Mouse (Mus musculus) cerebellum, adult 9-11 months (tissue): ENCODE measurements around the gene Hspbap1.

Experiments used
- DNase-seq: peaks from one replicate; pipeline ENCODE4 v3.0.0; 2022

The Hspbap1 gene

GRCm38 (mm10) chr16:35806973-35807662, 36.9 kb downstream of the Hspbap1 start:
- no peak for DNase-seq

- no peak for DNase-seq
Observed at GRCm38 (mm10) chr16:35807663-35807992, 37.5 kb downstream of the Hspbap1 start.

GRCm38 (mm10) chr16:35808838-35809237, 38.7 kb downstream of the Hspbap1 start:
- no peak for DNase-seq

GRCm38 (mm10) chr16:35813119-35813518, 42.9 kb downstream of the Hspbap1 start:
- DNase-seq = no peak

- peak; percentile 86 for DNase-seq
Observed at GRCm38 (mm10) chr16:35817255-35818089, 47.3 kb downstream of the Hspbap1 start.

DNA sequence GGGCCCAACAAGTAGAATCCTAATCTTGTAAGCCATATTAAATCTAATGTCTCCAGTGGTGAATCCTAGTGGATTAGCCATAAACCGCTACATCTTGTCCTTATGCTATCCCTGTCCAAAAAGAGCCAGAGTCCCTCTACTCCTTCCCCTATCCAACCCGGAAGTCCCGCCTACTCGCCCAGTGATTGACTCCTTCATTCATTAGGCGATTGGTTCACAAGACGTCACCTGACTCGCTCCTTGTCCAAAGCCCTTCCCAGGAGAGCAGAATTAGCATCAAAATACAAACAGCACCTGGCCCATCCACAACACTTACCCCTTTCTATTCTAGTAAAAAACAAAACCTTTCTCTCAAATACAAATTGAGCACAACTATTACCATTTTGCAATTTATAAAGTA, 59.8 kb downstream of the Hspbap1 start:
- no peak for DNase-seq

DNA sequence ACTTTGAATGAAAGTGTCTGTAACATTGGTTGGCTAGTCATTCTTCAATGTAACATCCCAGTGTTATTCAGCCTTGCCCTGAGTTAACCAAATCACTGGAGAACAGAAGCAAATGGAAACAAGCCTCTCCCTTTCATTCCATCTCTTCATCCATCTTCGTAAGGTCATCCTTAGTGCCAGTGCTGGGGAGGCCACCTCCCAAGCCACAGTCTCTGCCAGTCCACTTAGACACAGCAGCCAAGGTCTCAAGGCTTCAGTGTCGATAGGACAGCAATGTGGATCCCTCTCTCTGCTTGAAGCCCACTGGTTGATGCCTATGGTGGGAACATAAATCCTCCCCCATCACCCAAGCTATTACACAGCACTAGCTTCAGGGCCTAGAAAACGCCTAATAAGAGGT, 62.8 kb downstream of the Hspbap1 start:
- DNase-seq = no peak

DNA sequence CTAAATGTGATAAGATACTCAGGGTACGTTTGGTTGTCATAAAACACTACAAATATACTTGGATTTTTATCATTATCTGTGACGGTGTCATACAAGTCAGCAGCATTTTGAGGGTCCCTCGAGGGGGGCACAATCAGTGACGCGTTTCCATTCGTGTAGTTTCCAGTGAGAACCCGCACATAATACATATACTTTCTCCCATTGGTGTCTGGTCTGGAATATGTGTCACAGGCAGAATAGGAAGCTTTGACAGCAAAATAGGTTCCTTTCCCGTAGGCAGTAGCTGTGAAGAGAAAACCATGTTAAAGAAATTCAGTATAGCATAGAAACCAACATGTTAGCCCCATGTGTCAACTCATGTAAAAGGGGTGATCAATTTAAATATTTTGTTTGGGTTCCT, 64.5 kb downstream of the Hspbap1 start:
- no peak for DNase-seq

DNA sequence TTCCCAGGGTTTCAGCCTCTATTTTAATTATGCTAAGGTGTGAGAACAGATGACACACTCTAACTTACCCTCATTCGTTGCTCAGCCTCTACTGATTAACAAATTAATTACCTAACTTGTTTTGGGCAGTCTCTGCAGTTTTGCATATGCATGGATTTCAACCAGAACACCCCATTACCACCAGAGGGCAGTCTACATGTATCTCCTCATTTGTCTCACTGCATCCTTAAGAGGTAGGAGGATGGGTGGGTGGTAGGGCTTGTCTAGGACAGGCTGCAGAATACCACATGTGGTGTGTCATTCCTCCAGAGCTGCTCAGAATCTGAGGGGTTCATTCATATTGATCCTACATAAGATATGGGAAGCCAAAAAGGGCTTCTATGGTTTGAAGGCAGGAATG, 69.5 kb downstream of the Hspbap1 start:
- no peak for DNase-seq

DNA sequence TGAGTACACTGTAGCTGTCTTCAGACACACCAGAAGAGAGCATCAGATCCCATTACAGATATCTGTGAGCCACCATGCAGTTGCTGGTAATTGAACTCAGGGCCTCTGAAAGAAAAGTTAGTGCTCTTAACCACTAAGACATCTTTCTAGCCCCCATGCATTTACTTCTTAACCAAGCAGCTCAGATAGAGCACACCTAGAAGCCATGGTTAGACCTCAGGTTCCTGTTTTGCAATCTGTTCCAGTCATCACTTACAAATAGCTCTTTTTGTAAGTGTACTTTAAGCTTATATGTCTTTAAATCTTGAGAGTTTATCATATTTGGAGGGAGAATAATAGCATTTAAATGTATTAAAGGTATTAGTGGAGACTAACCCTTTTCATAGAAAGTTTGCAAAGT, 77.0 kb downstream of the Hspbap1 start:
- no peak for DNase-seq

GRCm38 (mm10) chr16:35855846-35856245, 85.7 kb downstream of the Hspbap1 start:
- DNase-seq = no peak

- no peak for DNase-seq
Observed at GRCm38 (mm10) chr16:35856766-35857165, 86.6 kb downstream of the Hspbap1 start.

DNA sequence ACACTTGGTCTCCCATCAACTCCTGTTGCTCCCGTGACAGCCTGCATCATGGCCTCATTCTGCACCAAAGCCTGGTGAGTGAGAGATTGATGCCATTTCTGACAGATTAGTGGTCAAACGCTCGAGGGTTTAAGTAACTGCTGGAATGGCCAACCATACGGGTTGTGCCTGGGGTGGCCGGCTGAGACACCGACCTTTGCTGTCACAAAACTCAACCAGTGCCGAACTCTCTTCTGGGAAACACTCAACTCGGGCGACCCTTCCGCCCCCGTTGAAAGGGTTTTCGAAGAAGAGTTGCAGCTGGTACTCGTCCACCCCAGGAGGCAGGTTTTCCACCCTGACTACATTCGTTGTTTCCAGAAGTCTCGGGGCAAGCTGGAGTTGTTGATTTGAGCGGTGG, 90.1 kb downstream of the Hspbap1 start:
- DNase-seq = no peak

DNA sequence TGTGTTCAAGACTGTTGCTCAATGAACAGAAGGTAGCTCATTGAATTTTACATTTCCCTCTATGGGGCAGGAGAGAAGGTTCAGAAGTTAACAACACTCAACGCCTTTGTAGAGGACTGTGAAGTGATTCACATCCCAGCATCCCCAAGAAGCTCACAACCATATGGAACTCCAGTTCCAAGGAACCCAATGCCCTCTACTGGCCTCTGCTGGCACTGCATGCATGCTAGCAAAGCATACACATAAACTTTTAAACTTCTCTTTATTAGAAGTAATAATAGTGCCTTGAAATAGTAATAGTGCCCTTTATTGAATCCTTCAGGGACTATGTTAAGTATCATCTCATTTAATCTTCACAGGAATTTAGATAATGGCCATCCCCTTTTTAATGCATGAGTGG, 91.9 kb downstream of the Hspbap1 start:
- no peak for DNase-seq

DNA sequence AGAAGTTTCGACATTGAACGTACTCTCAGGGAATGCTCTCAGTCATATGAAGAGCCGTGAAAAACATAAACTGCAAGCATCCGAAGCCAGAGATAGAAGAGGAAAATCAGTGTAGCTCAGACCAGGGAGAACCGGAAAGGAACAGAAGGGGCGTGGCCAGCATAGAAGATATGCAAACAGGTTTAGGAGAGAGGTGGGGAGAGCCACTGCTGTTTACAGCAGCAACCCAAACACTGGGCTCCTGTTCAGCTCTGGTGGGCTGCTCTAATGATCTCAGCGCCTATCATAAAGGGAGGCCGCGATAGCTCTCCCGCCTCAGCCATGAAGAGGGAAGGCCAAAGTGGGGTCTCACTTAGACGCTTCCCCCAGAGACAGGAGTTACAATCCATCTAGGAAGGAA, 97.6 kb downstream of the Hspbap1 start:
- no peak for DNase-seq

DNA sequence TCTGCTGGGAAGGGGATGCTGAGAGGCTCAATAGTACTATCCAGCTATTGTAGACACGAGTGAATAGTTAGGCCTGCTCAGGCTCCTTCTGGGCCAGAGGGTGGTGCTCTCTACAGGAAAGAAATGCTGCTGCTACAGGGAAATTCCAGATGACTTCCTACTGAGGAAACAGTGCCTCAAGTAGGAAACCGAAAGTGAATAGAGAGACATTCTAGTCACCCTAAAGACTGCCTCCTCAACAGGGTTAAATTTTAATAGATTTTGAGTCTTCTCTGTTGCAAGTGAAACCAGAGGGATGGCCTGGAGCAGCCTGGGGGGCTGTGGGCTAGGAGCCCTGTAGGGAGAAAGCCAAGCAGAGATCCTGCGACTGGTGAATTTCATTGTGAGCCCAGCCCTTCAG, 99.0 kb downstream of the Hspbap1 start:
- DNase-seq = no peak

- DNase-seq = no peak
Observed at GRCm38 (mm10) chr16:35869656-35870055, 99.5 kb downstream of the Hspbap1 start.

GRCm38 (mm10) chr16:35870581-35871047, 100.4 kb downstream of the Hspbap1 start:
- no peak for DNase-seq

- no peak for DNase-seq
Observed at GRCm38 (mm10) chr16:35871048-35871851, 101.1 kb downstream of the Hspbap1 start, which contains the start of gene Parp14. Parp14 (minus strand) TSS chr16:35871544.

DNA sequence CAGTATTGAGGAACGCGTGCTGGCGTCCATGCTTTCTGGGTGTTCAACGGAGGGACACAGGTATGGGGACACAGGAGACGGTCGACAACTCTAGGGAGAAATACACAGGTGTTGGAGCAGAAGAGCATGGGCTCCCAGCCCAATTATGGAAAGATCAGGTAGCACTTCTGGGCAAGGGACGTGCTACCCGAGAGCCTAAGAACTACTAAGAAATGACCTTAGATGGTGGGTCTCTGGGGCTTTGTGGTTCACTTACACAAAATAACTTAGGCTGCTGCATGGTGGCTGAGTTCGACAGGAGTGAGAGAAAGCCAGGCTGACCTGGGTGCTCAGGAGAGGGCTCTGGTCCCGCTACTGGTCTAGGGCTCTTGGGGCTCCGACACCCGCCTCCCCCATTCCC, 101.7 kb downstream of the Hspbap1 start:
- no peak for DNase-seq

- DNase-seq = no peak
Observed at GRCm38 (mm10) chr16:35872410-35873006, 102.3 kb downstream of the Hspbap1 start.

DNA sequence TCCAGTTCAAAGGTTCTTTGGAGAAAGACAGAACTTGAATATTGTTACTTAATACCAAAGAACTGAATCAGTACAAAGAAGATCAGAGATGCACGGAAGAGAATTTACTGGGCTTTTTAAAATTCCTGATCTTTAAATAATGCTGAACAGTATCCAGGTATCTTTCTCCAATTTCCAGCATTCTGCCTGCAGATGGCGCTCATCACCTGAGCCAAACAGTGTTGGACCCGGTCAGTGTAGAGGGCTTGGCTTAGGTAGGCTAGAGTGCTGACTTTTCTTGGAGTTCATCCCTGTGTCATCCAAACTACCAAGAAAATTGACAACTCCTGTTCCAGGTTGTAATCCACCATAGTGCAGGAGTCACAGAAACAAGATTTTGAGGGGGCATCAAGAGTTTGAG, 104.2 kb downstream of the Hspbap1 start:
- peak; percentile 10 for DNase-seq
